Mouse (Mus musculus) cerebellum, adult 2 months (tissue): ENCODE data around the gene Wipf2.

Source experiments
- CTCF ChIP-seq: fragments of 200-500 bp; IDR thresholded peaks from 2 replicates; pipeline ENCODE4 v1.5.1; 2011; ENCODE audit warnings: low read depth, mild to moderate bottlenecking, control low read depth, low read length, moderate library complexity, borderline replicate concordance; ENCODE audit not compliant: insufficient read depth
- POLR2A ChIP-seq: fragments of 200-500 bp; IDR thresholded peaks from 2 replicates; pipeline ENCODE4 v1.6.1; 2011; ENCODE audit warnings: low read length, control low read depth, borderline replicate concordance; ENCODE audit not compliant: insufficient read depth

- TF ChIP-seq POLR2A: no peak
- no peak for TF ChIP-seq CTCF
Observed at GRCm38 (mm10) chr11:98936606-98937409, 73.4 kb downstream of the Wipf2 start.
